1 mouse cellular context compared by ENCODE assay signal in genomic region chr9:65239731-65240130, GRCm38 (mm10).
TF ChIP-seq lines count a peak whose summit lies in the region.

No protein-coding gene starts in this region.

TF ChIP-seq in ES-E14, 5 proteins besides CTCF, POLR2A, EP300 and RAD21 (continued from another document):
- no peak for TF ChIP-seq ZNF384 (IDR thresholded peaks at IDR 0.05; ENCODE audit: low read depth, low read length)
- no peak for TF ChIP-seq CHD2 (IDR thresholded peaks at IDR 0.05; ENCODE audit: low read depth, low read length)
